Mouse (Mus musculus) megakaryocyte, embryonic 14.5 days (primary cell): ENCODE measurements around the gene Asb15. TPM values are rescaled to one million over a fixed set of nuclear protein-coding genes. Genes with fewer than 3 reads are reported as not detected.

ENCODE experiments used
- H3K27me3 ChIP-seq: replicated peaks from 2 replicates; pipeline ENCODE3; 2012; ENCODE audit warnings: inconsistent platforms
- H3K36me3 ChIP-seq: replicated peaks from 2 replicates; pipeline ENCODE3; 2012; ENCODE audit warnings: low read length, inconsistent platforms, mixed read lengths
- H3K4me1 ChIP-seq: 2 replicates; pipeline ENCODE4 v1.6.1; 2012; ENCODE audit warnings: inconsistent platforms
- H3K4me3 ChIP-seq: replicated peaks from 2 replicates; pipeline ENCODE3; 2012; ENCODE audit warnings: moderate library complexity, mild to moderate bottlenecking, inconsistent platforms
- H3K9me3 ChIP-seq: 2 replicates; pipeline ENCODE4 v1.6.1; 2012; ENCODE audit warnings: inconsistent platforms
- FLI1 ChIP-seq: IDR thresholded peaks from 2 replicates; pipeline ENCODE4 v1.6.1; 2012; ENCODE audit warnings: low read length, inconsistent platforms, mixed read lengths
- GATA1 ChIP-seq: IDR thresholded peaks from 3 replicates; pipeline ENCODE4 v1.6.1; 2012; ENCODE audit warnings: mixed read lengths, low read length, inconsistent platforms, borderline replicate concordance
- polyA plus RNA-seq: library from polyadenylated mRNA; stranded (reverse); fragments of >175 nt; gene quantifications from 2 replicates; pipeline ENCODE4 v1.2.3, GENCODE M21; 2012; ENCODE audit warnings: low replicate concordance; ENCODE audit not compliant: insufficient read depth

The Asb15 gene
- polyA plus RNA-seq, 1 experiment, result not detected

DNA sequence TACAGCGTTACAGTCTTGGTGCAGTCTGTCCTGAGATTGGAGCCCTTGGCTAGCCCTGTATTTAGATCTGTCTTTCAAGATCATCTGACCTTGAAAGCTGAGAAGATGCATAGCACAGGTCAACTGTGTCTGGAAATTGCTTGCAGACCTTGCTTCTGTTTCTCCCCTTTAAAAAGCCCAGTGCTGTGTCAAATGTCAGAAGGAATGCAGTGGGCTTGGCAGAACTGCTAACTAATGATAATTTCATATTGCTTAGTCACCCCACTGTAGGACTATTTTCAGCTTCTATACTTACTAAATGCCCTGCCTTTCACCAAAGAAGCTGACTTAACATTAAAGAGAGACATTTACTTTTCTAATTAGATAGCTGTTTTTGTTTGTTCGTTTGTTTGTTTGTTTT, 27.5 kb downstream of the Asb15 start:
- H3K36me3 ChIP-seq, result no peaks in the 10 kb centered on the region
- no peaks in the 10 kb centered on the region for H3K9me3 ChIP-seq
- peaks cover 12% of the 10 kb centered on the region for H3K4me1 ChIP-seq
- no peaks in the 10 kb centered on the region for H3K27me3 ChIP-seq
- TF ChIP-seq FLI1 (no peak), GATA1 (no peak)
- no peak overlapping the region for H3K4me3 ChIP-seq

DNA sequence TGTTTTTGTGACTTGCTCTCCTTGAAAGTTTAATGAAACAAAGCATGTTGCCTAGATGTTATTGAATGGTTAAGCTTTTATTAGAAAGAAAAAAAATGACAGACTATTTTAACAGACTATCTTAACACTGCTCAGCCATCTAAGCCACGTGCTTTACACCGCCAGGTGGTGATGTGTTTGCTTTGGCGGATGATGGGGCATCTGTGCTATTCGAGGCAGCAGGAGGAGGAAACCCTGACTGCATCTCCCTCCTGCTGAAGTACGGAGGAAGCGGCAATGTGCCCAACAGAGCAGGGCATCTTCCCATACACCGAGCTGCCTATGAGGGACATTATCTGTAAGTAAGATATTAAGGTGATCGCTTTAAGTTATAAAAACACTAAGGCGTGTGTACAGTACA, 36.1 kb downstream of the Asb15 start:
- no peaks in the 10 kb centered on the region for H3K4me1 ChIP-seq
- no peaks in the 10 kb centered on the region for H3K36me3 ChIP-seq
- no peak for TF ChIP-seq FLI1
- TF ChIP-seq GATA1, result no peak
- H3K27me3 ChIP-seq, result no peaks in the 10 kb centered on the region
- no peaks in the 10 kb centered on the region for H3K9me3 ChIP-seq
- H3K4me3 ChIP-seq, result no peak overlapping the region

DNA sequence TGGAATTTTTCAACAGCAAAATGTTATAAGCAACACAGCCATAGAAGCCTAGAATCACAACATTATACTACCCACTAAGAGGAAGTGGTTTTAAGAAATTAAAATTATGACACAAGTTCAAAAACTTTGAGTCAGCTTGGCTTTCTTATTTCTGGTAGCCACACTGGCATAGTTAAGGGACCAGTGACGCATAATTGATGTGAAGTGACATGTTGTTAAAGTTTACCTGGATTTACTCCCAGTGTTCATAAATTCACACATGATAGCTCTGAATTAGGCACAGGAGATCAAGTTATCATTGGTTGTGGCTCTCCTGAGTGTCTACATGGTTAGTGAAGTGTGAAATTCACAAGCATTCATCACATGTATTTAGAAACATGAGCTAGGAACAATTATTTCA, 36.9 kb downstream of the Asb15 start:
- no peaks in the 10 kb centered on the region for H3K4me1 ChIP-seq
- H3K9me3 ChIP-seq, result no peaks in the 10 kb centered on the region

DNA sequence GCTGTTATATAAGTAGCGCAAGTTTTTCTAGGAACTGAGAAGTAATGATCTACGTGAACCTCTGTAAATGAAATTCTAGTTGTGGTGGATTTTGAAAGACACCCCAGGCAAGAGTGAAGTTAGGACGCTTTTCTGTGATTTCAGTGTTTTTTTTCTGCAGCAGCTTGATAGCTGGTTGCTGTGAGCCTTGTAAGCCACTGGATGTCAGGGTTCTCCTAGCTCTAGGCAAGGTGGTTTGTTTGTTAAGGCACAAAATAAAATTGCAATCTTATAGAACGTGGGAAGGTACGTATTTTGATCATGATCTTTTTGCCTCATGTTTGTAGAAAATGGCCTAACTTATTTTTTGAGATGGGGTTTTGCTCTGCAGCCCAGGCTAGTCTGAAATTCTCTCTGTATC, 41.0 kb downstream of the Asb15 start:
- Histone ChIP-seq H3K4me3 (no peak overlapping the region), H3K36me3 (no peaks in the 10 kb centered on the region), H3K4me1 (peaks cover 8% of the 10 kb centered on the region), H3K27me3 (no peaks in the 10 kb centered on the region), H3K9me3 (peaks cover 3% of the 10 kb centered on the region; the same call in 1 of the 2 replicates)
- TF ChIP-seq GATA1 (no peak), FLI1 (no peak)

More for the DNA sequence above, 36.9 kb downstream of the Asb15 start:
- H3K4me3 ChIP-seq, result no peak overlapping the region
- no peaks in the 10 kb centered on the region for H3K27me3 ChIP-seq
- TF ChIP-seq FLI1 (no peak), GATA1 (no peak)
- H3K36me3 ChIP-seq, result no peaks in the 10 kb centered on the region

DNA sequence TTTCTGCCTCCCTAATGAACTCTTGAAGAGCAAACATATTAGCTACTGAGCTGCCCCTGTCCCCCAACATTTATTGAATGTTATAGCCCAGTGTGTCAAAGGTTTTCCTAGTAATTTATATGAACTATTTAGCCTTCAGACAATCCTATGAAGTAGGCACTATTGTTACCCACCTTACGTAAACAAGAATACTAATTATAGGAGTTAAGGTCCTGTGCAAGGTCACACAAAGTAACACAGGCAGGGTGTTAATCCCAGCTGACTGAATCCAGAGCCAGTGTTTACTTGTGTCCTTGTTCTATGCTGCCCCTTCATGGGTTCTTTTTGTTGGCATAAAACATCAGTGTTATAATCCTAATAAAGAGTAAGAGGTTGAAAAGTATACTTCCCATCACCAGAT, 41.8 kb downstream of the Asb15 start:
- TF ChIP-seq GATA1 (no peak), FLI1 (no peak)
- peaks cover 8% of the 10 kb centered on the region for H3K4me1 ChIP-seq
- H3K27me3 ChIP-seq, result no peaks in the 10 kb centered on the region
- H3K36me3 ChIP-seq, result no peaks in the 10 kb centered on the region
- H3K4me3 ChIP-seq, result no peak overlapping the region
- peaks cover 3% of the 10 kb centered on the region; the same call in 1 of the 2 replicates for H3K9me3 ChIP-seq

DNA sequence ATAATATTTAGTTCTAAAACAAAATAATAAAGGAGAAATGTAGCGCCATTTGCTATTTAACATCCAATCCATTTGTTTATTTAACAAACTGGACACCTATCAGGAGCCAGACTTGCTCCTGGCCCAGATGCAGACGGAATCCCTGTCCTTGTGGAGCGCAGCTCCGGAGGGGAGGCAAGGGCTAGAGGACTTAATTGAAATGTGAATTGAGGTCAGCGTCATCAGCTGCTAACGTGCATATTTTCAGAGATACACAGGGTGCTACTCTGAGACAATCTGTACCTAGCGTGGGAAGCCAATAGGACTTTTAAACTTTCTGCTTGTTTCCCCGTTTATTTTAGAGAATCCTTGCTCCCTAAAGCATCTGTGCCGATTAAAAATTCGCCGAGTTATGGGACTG, 42.3 kb downstream of the Asb15 start:
- Histone ChIP-seq H3K27me3 (no peaks in the 10 kb centered on the region), H3K4me3 (no peak overlapping the region), H3K4me1 (peaks cover 8% of the 10 kb centered on the region), H3K36me3 (no peaks in the 10 kb centered on the region), H3K9me3 (peaks cover 3% of the 10 kb centered on the region; the same call in 1 of the 2 replicates)
- TF ChIP-seq FLI1, result no peak
- no peak for TF ChIP-seq GATA1

DNA sequence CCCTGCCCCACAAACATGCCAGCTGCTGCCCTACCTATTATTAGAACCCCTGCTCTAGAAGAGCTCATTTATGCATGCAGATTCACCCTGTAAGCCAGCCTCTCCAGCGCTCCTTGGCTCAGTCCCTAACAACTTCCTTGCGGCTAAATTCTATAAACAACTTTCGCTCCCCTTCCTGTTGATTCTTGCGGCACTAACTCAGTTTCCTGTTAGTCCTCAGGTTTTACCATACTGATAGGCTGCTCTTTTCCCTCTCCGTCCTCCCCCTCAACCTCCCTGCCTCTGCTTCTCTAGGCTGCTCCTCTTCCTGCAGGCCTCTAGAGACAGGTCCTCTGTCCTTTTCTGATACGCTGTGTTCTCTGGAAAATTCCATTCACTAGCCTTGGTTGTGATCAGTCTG, 43.2 kb downstream of the Asb15 start:
- no peak for TF ChIP-seq FLI1
- no peak for TF ChIP-seq GATA1
- no peak overlapping the region for H3K4me3 ChIP-seq
- H3K27me3 ChIP-seq, result no peaks in the 10 kb centered on the region
- no peaks in the 10 kb centered on the region for H3K36me3 ChIP-seq
- H3K4me1 ChIP-seq, result peaks cover 8% of the 10 kb centered on the region
- H3K9me3 ChIP-seq, result peaks cover 3% of the 10 kb centered on the region; the same call in 1 of the 2 replicates

DNA sequence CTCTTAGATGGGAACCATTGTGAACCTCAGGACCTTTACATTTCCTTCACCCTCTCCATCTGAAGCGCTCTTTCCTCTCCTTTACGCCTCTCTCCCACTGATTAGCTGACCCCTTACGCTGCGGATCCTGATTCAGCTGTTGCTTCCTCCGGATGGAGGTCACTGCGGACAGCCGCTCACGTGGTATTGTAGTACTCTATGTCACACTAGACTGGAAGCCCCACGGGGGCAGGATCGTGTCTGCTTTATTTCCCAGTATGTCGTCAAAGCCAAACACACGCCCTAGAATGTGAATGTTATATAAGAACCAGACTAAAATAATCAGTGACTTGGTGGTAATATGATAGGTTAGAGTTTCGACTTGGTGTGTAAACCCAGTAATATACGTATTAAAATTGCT, 44.5 kb downstream of the Asb15 start:
- H3K27me3 ChIP-seq, result no peaks in the 10 kb centered on the region
- peaks cover 8% of the 10 kb centered on the region for H3K4me1 ChIP-seq
- no peaks in the 10 kb centered on the region for H3K36me3 ChIP-seq
- TF ChIP-seq GATA1, result no peak
- peaks cover 3% of the 10 kb centered on the region; the same call in 1 of the 2 replicates for H3K9me3 ChIP-seq
- H3K4me3 ChIP-seq, result no peak overlapping the region

DNA sequence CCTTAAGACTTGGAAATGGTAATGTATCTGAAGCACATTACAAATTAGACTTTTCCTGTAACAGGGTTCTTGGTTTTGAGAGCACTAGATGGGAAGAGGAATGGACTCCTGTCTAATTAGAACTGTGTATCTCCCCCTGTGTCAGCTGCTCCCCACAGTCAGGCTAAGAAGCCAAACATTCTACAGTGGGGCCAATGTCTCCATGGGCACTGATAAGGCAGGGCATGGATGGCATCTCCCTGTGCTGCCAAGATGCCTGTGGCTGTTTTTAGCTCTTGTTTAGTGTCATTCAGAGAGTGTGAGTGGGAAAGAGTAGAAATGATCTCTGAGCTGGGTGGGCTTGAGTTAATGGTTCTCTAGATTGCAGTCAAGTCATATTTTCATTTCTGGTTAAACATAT, 45.4 kb downstream of the Asb15 start:
- Histone ChIP-seq H3K36me3 (no peaks in the 10 kb centered on the region), H3K4me1 (peaks cover 8% of the 10 kb centered on the region), H3K9me3 (peaks cover 3% of the 10 kb centered on the region; the same call in 1 of the 2 replicates), H3K4me3 (no peak overlapping the region), H3K27me3 (no peaks in the 10 kb centered on the region)
- no peak for TF ChIP-seq FLI1
- TF ChIP-seq GATA1, result no peak

DNA sequence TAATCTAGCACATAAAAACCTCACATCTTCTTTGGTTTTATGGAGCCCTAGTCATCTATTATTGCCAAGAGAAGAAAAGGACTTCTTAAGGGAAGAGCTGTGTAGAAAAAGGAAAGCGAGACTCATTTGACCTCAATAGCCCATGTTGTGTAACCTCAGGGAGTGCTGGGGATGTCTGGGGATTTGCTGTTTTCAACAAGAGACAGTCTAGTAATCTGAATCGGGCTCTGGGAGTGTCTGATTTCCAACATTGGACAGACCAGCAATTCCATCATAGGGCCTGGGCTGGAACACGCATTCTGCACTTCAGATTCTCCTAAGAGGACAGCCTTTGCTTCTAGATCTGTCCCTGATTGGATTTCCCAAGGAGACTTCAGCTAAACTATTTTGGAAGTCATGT, 55.5 kb downstream of the Asb15 start:
- Histone ChIP-seq H3K36me3 (no peaks in the 10 kb centered on the region), H3K4me1 (peaks cover 3% of the 10 kb centered on the region; the same call in 1 of the 2 replicates), H3K4me3 (no peak overlapping the region), H3K27me3 (no peaks in the 10 kb centered on the region), H3K9me3 (peaks cover 3% of the 10 kb centered on the region; the same call in 1 of the 2 replicates)
- TF ChIP-seq FLI1 (no peak), GATA1 (no peak)

DNA sequence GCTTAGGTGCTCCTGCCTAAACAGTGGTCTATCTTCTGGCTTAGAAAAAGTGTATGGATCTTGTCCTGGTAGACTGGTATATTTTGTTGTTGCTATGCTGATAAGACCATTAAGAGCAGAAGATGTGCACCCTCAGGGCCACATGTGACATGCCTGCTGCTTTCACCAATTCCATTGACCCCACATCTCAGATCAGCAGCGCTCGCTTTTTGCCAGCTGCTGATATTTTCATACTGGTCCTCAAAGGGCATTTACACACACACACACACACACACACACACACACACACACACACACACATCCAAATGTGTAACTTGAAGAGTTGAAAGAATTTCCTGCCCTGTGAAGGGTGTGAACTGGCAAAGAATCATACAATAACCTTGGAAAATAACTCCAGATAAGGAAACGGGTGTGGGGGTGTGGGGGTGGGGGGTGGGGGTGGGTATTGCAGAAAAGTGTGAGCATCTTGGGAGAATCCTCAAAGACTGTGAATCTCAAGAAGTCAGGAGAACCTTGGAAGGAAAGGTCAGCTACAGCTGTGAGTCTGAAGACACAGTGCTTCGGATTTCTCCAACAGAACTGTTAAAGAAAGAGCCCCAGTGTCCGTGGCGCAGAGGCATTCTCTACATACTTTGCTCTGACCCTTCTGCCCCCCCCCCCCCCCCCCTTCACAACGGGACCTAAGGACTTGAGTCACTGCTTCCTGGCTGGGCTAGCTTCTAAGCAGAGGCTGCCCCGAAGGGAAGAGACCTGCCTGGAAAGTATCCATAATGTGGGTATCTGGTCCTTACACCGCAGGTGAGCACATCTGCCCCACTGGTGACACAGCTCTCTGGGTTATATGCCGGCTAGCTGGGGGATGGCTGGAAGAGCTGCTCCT, 57.7 kb downstream of the Asb15 start:
- Histone ChIP-seq H3K4me1 (peaks cover 3% of the 10 kb centered on the region; the same call in 1 of the 2 replicates), H3K27me3 (no peaks in the 10 kb centered on the region), H3K9me3 (peaks cover 4% of the 10 kb centered on the region; the same call in 1 of the 2 replicates), H3K36me3 (no peaks in the 10 kb centered on the region), H3K4me3 (no peak overlapping the region)
- no peak for TF ChIP-seq FLI1
- TF ChIP-seq GATA1, result no peak
